Mouse (Mus musculus): ENCODE data around the gene Siglecg. TPM values are rescaled to one million over a fixed set of nuclear protein-coding genes. Genes with fewer than 3 reads are reported as not detected.
"Not testable (repeated sequence)": the region's sequence is repeated elsewhere in the genome, so short reads cannot be mapped to it uniquely, and the experiment has no call there.

Siglecg gene
- polyA plus RNA-seq (2015; fragmentation: Nextera tagmentation; extraction: Ambion mirVana): not detected in 2 replicates

GRCm38 (mm10) chr7:43408131-43408553 is at the start of gene Siglecg:
Gene Siglecg, plus strand, starts transcription at chr7:43408204.
- no peak within 1 kb of the TSS for H3K9ac ChIP-seq
- 91% methylated on average over 4 of the region's 4 CpGs for WGBS
- no peaks in the 10 kb centered on the region for H3K4me1 ChIP-seq
- H3K9me3 ChIP-seq (replicated peaks): no peaks in the 10 kb centered on the region
- H3K36me3 ChIP-seq (ENCODE audit: poor library complexity, severe bottlenecking): no peaks in the 10 kb centered on the region
- no peaks in the 10 kb centered on the region for H3K27me3 ChIP-seq
- no peak within 1 kb of the TSS for H3K4me3 ChIP-seq
- ATAC-seq: no peak
- no peak within 1 kb of the TSS for H3K4me2 ChIP-seq
- H3K27ac ChIP-seq: no peak within 1 kb of the TSS

DNA sequence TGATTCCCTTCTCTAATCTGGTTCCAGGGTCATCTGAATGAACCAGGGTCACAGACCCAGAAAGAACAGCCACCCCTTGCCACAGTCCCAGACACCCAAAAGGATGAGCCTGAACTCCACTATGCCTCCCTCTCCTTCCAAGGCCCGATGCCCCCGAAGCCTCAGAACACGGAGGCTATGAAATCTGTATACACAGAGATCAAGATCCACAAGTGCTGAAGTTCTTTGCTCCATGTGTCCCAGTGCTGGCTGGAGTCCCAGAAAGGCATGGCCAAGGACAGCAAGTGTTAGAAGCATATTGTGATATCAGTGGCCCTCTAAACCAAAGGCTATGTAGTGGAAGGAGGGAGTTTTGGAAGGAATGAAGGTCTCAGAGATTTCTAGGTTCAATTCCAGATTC is 49.4 kb upstream of the Siglecg start:
- no peaks in the 10 kb centered on the region for H3K27me3 ChIP-seq
- ATAC-seq: no peak
- WGBS: 84% methylated on average over 3 of the region's 3 CpGs
- no peaks in the 10 kb centered on the region for H3K36me3 ChIP-seq (ENCODE audit: poor library complexity, severe bottlenecking)
- H3K9me3 ChIP-seq (replicated peaks): no peaks in the 10 kb centered on the region
- H3K4me2 ChIP-seq: no peak overlapping the region
- H3K9ac ChIP-seq: no peak overlapping the region
- H3K27ac ChIP-seq: no peak overlapping the region
- no peak overlapping the region for H3K4me3 ChIP-seq
- H3K4me1 ChIP-seq: no peaks in the 10 kb centered on the region

GRCm38 (mm10) chr7:43361442-43361841 is 46.6 kb upstream of the Siglecg start:
- Histone ChIP-seq H3K36me3 (ENCODE audit: poor library complexity, severe bottlenecking) (no peaks in the 10 kb centered on the region), H3K27me3 (no peaks in the 10 kb centered on the region), H3K4me2 (no peak overlapping the region), H3K4me1 (no peaks in the 10 kb centered on the region), H3K9me3 (replicated peaks) (no peaks in the 10 kb centered on the region), H3K9ac (no peak overlapping the region), H3K4me3 (no peak overlapping the region), H3K27ac (no peak overlapping the region)
- 77% methylated on average over 1 of the region's 1 CpGs for WGBS
- no peak for ATAC-seq

DNA sequence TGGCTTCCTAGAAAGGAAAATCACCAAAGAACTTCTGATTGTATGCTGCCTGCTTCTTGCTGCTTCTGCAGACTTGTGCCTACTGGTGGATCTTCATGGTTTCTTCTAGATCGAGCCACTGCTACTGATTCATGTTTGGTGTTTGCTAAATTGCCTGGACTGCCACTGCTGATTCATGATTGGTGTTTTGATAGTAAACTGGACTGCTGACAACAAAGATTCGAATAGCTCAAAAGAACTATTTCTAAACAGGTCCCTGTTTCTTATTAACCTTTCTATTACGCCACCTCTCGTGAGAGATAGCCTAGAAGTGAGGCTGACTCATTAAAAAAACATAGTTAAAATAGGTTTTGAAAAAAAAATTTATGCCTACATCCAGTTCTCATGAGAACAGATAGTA is 46.0 kb upstream of the Siglecg start:
- H3K27ac ChIP-seq: no peak overlapping the region
- no peaks in the 10 kb centered on the region for H3K4me1 ChIP-seq
- no peak overlapping the region for H3K9ac ChIP-seq
- 81% methylated on average over 4 of the region's 4 CpGs for WGBS
- H3K4me2 ChIP-seq: no peak overlapping the region
- H3K36me3 ChIP-seq (ENCODE audit: poor library complexity, severe bottlenecking): no peaks in the 10 kb centered on the region
- no peaks in the 10 kb centered on the region for H3K9me3 ChIP-seq (replicated peaks)
- no peak overlapping the region for H3K4me3 ChIP-seq
- ATAC-seq: no peak
- H3K27me3 ChIP-seq: no peaks in the 10 kb centered on the region

DNA sequence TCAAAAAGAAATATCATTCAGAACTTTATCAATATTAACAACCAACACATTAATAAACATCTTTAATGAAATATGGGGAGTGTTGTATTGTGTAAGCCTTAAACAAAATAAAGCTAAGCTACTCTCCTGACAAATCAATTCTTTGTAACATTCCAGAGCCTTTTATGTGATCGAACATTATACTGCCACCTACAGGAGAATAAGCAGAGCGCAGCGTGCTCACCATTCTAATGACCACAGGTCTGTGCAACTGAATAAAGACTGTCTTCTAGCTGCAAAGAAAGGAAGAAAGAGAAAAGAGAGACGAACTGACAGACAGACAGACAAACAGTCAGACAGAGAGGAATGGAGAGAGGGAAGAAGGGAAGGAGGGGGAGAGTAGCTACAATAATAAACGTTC is 29.8 kb upstream of the Siglecg start:
- no peaks in the 10 kb centered on the region for H3K27me3 ChIP-seq
- no peak overlapping the region for H3K4me3 ChIP-seq
- no peak overlapping the region for H3K27ac ChIP-seq
- 14% methylated on average over 5 of the region's 5 CpGs for WGBS
- H3K9ac ChIP-seq: no peak overlapping the region
- no peak overlapping the region for H3K4me2 ChIP-seq
- no peaks in the 10 kb centered on the region for H3K9me3 ChIP-seq (replicated peaks)
- H3K36me3 ChIP-seq (ENCODE audit: poor library complexity, severe bottlenecking): no peaks in the 10 kb centered on the region
- H3K4me1 ChIP-seq: no peaks in the 10 kb centered on the region
- ATAC-seq: no peak

DNA sequence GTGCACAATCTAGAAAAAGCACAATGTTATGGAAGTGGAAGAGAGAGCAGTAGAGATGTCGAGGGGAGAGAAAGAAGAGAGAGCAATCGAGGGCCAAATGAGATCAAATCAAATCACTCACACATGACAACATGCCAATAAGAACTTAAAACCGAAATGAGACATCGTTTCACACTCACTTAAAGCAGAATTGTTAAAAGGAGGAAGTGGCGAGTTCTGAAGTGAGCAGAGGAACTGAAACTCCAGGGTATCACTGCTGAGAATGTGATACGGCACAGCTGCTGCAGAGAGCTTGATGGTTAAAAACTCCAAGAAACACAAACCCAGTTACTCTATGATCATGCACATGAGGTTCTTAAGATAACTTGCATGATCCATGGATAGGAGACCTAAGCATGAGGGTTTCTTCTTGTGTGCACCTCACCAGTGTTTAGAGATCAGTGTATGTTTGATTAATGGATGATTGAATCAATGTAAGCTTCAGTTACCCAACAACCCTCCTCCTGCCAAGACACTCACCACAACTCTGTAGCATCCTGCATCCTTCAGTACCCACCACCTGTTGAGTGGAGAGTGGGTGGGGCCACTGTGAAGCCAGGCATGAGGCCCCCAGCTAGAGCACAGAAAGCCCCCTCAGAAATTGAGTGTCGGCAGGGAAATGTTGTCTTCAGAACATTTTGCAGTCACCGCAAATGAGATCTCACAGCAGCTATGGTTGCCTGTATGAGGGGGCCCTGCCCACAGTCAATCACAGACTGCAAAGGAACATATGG is 15.5 kb upstream of the Siglecg start:
- no peaks in the 10 kb centered on the region for H3K36me3 ChIP-seq (ENCODE audit: poor library complexity, severe bottlenecking)
- no peak overlapping the region for H3K9ac ChIP-seq
- no peak overlapping the region for H3K27ac ChIP-seq
- H3K4me1 ChIP-seq: no peaks in the 10 kb centered on the region
- H3K9me3 ChIP-seq (replicated peaks): no peaks in the 10 kb centered on the region; the same call in 1 of the 2 replicates
- H3K4me2 ChIP-seq: no peak overlapping the region
- H3K4me3 ChIP-seq: no peak overlapping the region
- no peaks in the 10 kb centered on the region for H3K27me3 ChIP-seq
- no peak for ATAC-seq
- WGBS: 86% methylated on average over 8 of the region's 8 CpGs

DNA sequence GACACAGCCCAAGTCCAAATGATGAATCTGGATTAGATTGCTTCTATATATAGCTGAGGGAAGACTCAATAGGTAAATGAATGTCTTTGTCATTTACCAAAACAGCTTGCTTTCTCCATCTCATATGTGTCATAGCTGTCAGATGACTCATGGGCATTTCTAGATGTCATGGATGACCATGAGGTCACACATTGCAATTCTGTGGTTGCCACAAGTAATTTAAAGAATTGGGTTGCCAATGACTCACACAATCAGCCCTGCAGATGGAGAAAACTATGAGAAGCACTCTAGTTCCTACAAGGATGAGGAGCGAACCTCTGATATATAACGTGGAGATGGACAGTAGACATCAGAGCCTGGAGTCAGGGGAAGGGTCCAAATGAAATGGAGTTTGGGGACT is 8.5 kb upstream of the Siglecg start:
- 85% methylated on average over 2 of the region's 2 CpGs for WGBS
- Histone ChIP-seq H3K36me3 (ENCODE audit: poor library complexity, severe bottlenecking) (no peaks in the 10 kb centered on the region), H3K27ac (no peak overlapping the region), H3K9ac (no peak overlapping the region), H3K9me3 (replicated peaks) (no peaks in the 10 kb centered on the region), H3K27me3 (no peaks in the 10 kb centered on the region), H3K4me2 (no peak overlapping the region), H3K4me1 (no peaks in the 10 kb centered on the region), H3K4me3 (no peak overlapping the region)
- no peak for ATAC-seq

- Histone ChIP-seq H3K27ac (no peak overlapping the region), H3K27me3 (no peaks in the 10 kb centered on the region), H3K36me3 (ENCODE audit: poor library complexity, severe bottlenecking) (no peaks in the 10 kb centered on the region), H3K4me2 (no peak overlapping the region), H3K9ac (no peak overlapping the region), H3K4me1 (no peaks in the 10 kb centered on the region), H3K4me3 (no peak overlapping the region), H3K9me3 (replicated peaks) (no peaks in the 10 kb centered on the region)
- WGBS: 54% methylated on average over 2 of the region's 2 CpGs
- no peak for ATAC-seq
Observed at GRCm38 (mm10) chr7:43402718-43403117, 5.3 kb upstream of the Siglecg start.

DNA sequence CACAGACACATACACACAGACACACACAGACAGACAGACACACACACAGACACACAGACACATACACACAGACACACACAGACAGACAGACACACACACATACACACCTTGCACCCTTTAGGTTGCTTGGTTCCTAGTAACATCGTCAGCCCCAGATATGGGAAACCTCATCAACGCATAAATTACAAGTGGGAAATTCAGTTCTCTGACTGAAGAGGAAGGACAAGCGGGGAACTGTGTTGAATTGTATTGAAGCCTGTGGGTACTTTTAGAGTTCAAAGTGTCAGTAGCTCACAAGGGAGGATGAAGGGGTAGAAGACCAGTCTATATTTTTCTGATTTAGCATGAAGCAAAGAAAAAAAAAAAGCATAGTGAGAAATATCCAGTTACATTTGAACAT is 431 bp upstream of the Siglecg start:
- H3K4me3 ChIP-seq: no peak overlapping the region
- no peaks in the 10 kb centered on the region for H3K36me3 ChIP-seq (ENCODE audit: poor library complexity, severe bottlenecking)
- no peak overlapping the region for H3K9ac ChIP-seq
- ATAC-seq: no peak
- no peaks in the 10 kb centered on the region for H3K27me3 ChIP-seq
- H3K9me3 ChIP-seq (replicated peaks): no peaks in the 10 kb centered on the region
- H3K4me1 ChIP-seq: no peaks in the 10 kb centered on the region
- H3K27ac ChIP-seq: no peak overlapping the region
- H3K4me2 ChIP-seq: no peak overlapping the region
- 80% methylated on average over 3 of the region's 3 CpGs for WGBS

- Histone ChIP-seq H3K9me3 (replicated peaks) (no peaks in the 10 kb centered on the region), H3K4me3 (no peak overlapping the region), H3K9ac (no peak overlapping the region), H3K4me1 (no peaks in the 10 kb centered on the region), H3K27me3 (no peaks in the 10 kb centered on the region), H3K4me2 (no peak overlapping the region), H3K27ac (no peak overlapping the region), H3K36me3 (ENCODE audit: poor library complexity, severe bottlenecking) (no peaks in the 10 kb centered on the region)
- 88% methylated on average over 3 of the region's 3 CpGs for WGBS
- ATAC-seq: no peak
Observed at GRCm38 (mm10) chr7:43409084-43409483, 1.1 kb downstream of the Siglecg start.

- not testable (repeated sequence) for H3K4me1 ChIP-seq; H3K36me3 ChIP-seq (ENCODE audit: poor library complexity, severe bottlenecking); H3K27ac ChIP-seq; H3K9ac ChIP-seq; ATAC-seq; H3K9me3 ChIP-seq (replicated peaks); H3K27me3 ChIP-seq; H3K4me2 ChIP-seq; H3K4me3 ChIP-seq
- 31% methylated on average over 4 of the region's 4 CpGs for WGBS
Observed at GRCm38 (mm10) chr7:43411724-43412123, 3.7 kb downstream of the Siglecg start.

DNA sequence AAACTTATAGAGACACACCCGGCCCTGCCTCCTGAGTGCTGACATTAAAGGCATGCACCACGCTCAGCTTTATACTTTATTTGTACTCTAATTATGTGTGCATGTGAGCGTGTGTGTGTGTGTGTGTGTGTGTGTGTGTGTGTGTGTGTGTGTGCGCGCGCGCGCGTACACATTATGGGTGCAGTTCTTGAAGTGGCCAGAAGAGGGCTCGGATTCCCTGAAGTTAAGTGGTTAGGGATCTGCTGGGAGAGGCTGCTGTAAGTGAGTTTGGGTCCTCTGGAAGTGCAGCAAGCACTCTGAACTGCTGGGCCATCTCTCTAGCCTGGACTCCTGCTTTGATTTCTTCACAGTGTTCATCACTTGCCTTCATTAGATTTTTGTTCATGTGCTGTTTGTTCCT is 9.3 kb downstream of the Siglecg start:
- Histone ChIP-seq H3K9me3 (replicated peaks) (peaks cover 8% of the 10 kb centered on the region; the same call in 1 of the 2 replicates), H3K36me3 (ENCODE audit: poor library complexity, severe bottlenecking) (no peaks in the 10 kb centered on the region), H3K4me3 (no peak overlapping the region), H3K4me2 (no peak overlapping the region), H3K27me3 (no peaks in the 10 kb centered on the region), H3K9ac (no peak overlapping the region), H3K4me1 (no peaks in the 10 kb centered on the region), H3K27ac (no peak overlapping the region)
- 87% methylated on average over 10 of the region's 10 CpGs for WGBS
- no peak for ATAC-seq

Measured in forebrain, embryonic 13.5 days (tissue).